ENCODE assay signal across 8 mouse cellular contexts in the genomic region with DNA sequence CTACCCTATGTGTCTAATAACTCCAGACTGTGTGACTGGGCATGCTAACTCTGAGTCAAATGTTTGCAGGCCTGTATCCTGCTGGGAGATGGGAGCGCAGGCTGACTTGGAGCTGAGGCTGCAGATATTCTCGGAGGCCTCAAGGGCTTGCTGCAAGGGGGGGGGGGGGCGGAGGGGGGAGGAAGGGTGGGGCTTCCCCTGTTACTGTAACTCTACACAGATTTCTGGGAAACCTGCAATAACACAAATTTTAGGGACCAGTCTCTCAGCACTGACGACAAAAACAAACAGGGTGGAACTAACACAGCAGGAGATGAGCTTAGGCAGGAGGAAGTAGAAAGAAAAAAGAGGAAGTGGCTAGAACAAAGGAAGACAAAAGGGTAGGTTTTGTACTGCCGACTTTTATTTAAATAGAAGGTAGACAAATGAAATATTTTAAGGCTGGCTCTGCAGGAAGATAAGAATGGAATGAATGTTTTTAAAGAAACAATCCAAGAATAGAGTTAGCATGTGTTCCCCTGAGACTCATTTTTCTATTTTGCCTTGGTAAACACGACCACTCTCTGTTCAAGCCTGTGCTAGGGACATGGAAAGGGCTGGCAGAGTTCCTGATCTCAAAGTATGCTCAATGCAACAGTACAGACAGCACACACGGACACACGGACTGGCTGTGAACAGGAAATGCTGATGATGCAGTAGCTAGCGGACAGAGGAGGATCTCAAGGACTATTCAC. TPM values are rescaled to one million over a fixed set of nuclear protein-coding genes. Genes with fewer than 3 reads are reported as not detected.
DNase-seq lines count a peak whose midpoint lies in the region; ATAC-seq and TF ChIP-seq lines count a peak whose summit lies in the region.

No protein-coding gene starts in this region.

- no peak for ATAC-seq in hindbrain, embryonic 11.5 days (ENCODE audit: low FRiP score)
- ATAC-seq in forebrain, postnatal 0 days, result peak; percentile 32; the same call in 1 of the 2 replicates
- ATAC-seq in cerebellum, adult (ENCODE audit: insufficient number of reproducible peaks, low FRiP score, low TSS enrichment), result no peak

- no peaks in the 10 kb centered on the region for H3K36me3 ChIP-seq in hindbrain, embryonic 10.5 days
- H3K36me3 ChIP-seq in hindbrain, embryonic 11.5 days (ENCODE audit: control insufficient read depth, insufficient read depth, low read length), result no peaks in the 10 kb centered on the region
- no peaks in the 10 kb centered on the region for H3K36me3 ChIP-seq in CH12.LX (replicated peaks in 1 of 2; ENCODE audit: control insufficient read depth in 1 of 2, insufficient read depth in 1 of 2, low read length in 1 of 2)
- H3K36me3 ChIP-seq in forebrain, postnatal 0 days (ENCODE audit: insufficient read depth), result no peaks in the 10 kb centered on the region
- H3K36me3 ChIP-seq in small intestine, adult 2 months (ENCODE audit: control insufficient read depth, insufficient read depth, low read length), result no peaks in the 10 kb centered on the region

- 0 out of 2 replicates have a peak, but pooled peaks cover 7% of the 10 kb centered on the region for H3K4me1 ChIP-seq in hindbrain, embryonic 10.5 days (replicated peaks)
- no peaks in the 10 kb centered on the region for H3K4me1 ChIP-seq in hindbrain, embryonic 11.5 days (replicated peaks; ENCODE audit: control insufficient read depth, insufficient read depth, low read length)
- peaks cover 10 to 33% of the 10 kb centered on the region in 2 experiments for H3K4me1 ChIP-seq in CH12.LX (ENCODE audit: control insufficient read depth in 1 of 2, insufficient read depth in 2 of 2)
- H3K4me1 ChIP-seq in forebrain, postnatal 0 days (ENCODE audit: insufficient read depth), result no peaks in the 10 kb centered on the region
- H3K4me1 ChIP-seq in small intestine, adult 2 months (ENCODE audit: control insufficient read depth, insufficient read depth, insufficient read length, low read length), result peaks cover 22% of the 10 kb centered on the region

- DNase-seq in hindbrain, embryonic 10.5 days (ENCODE audit: low spot score), result no peak
- DNase-seq in hindbrain, embryonic 11.5 days (ENCODE audit: low spot score), result no peak
- DNase-seq in CH12.LX (ENCODE audit: extremely low read depth), result peak; percentile 76
- no peak for DNase-seq in forebrain, postnatal 0 days
- DNase-seq in kidney, postnatal 25 days, result peak; percentile 39 to 72
- no peak for DNase-seq in spleen, adult 12 weeks (ENCODE audit: low spot score)

- TF ChIP-seq RAD21 in CH12.LX (IDR thresholded peaks at IDR 0.05; ENCODE audit: low read depth, low read length), result no peak

- 56% methylated on average over 9 of the region's 9 CpGs for WGBS in hindbrain, embryonic 10.5 days
- 47% methylated on average over 8 of the region's 9 CpGs for WGBS in hindbrain, embryonic 11.5 days
- 47% methylated on average over 8 of the region's 9 CpGs for WGBS in forebrain, postnatal 0 days
- WGBS in small intestine, adult 2 months, result 24% methylated on average over 9 of the region's 9 CpGs

- no peaks in the 10 kb centered on the region for H3K79me2 ChIP-seq in CH12.LX (replicated peaks; ENCODE audit: control insufficient read depth, extremely low read depth, insufficient read depth, poor library complexity, severe bottlenecking)

- no peak overlapping the region for H3K4me3 ChIP-seq in hindbrain, embryonic 10.5 days
- no peak overlapping the region for H3K4me3 ChIP-seq in hindbrain, embryonic 11.5 days (ENCODE audit: low read depth, low read length)
- peak overlapping the region in 1 of 3 experiments; percentile 12 for H3K4me3 ChIP-seq in CH12.LX (replicated peaks in 1 of 3; ENCODE audit: low read depth in 2 of 3, low read length in 2 of 3, poor library complexity in 1 of 3)
- no peak overlapping the region for H3K4me3 ChIP-seq in forebrain, postnatal 0 days (ENCODE audit: low read depth, low read length)
- no peak overlapping the region for H3K4me3 ChIP-seq in small intestine, adult 2 months (ENCODE audit: low read depth, low read length)

- TF ChIP-seq CTCF in CH12.LX (conservative IDR thresholded peaks at IDR 0.05 in 1 of 2, IDR thresholded peaks at IDR 0.05 in 1 of 2; ENCODE audit: low read depth in 2 of 2, low read length in 2 of 2), result no peak
- TF ChIP-seq CTCF in forebrain, postnatal 0 days (IDR thresholded peaks at IDR 0.05; ENCODE audit: low read depth), result no peak
- no peak for TF ChIP-seq CTCF in small intestine, adult 2 months (IDR thresholded peaks at IDR 0.05; ENCODE audit: extremely low read depth, insufficient read length, insufficient replicate concordance, low read depth, low read length)

- H3K9ac ChIP-seq in hindbrain, embryonic 11.5 days (ENCODE audit: low read depth, low read length), result no peak overlapping the region
- peak overlapping the region; percentile 8; the same call in 1 of the 2 replicates for H3K9ac ChIP-seq in CH12.LX (ENCODE audit: insufficient read depth, low read depth)
- no peak overlapping the region for H3K9ac ChIP-seq in forebrain, postnatal 0 days

- peak; percentile 76 for TF ChIP-seq EP300 in CH12.LX (IDR thresholded peaks at IDR 0.05; ENCODE audit: low read length)

- no peaks in the 10 kb centered on the region for H3K9me3 ChIP-seq in hindbrain, embryonic 10.5 days
- H3K9me3 ChIP-seq in hindbrain, embryonic 11.5 days (ENCODE audit: control insufficient read depth, low read length), result no peaks in the 10 kb centered on the region
- H3K9me3 ChIP-seq in CH12.LX (replicated peaks; ENCODE audit: low read length), result no peaks in the 10 kb centered on the region
- H3K9me3 ChIP-seq in forebrain, postnatal 0 days (ENCODE audit: low read length), result no peaks in the 10 kb centered on the region

- peak; percentile 38; the same call in 1 of the 2 replicates for TF ChIP-seq POLR2A in CH12.LX (IDR thresholded peaks at IDR 0.05; ENCODE audit: low read depth, low read length)
- TF ChIP-seq POLR2A in small intestine, adult 2 months (IDR thresholded peaks at IDR 0.05; ENCODE audit: low read depth, low read length), result no peak

- 0 out of 2 replicates have a peak overlapping the region, but pooled peaks have one; percentile 30 for H3K27ac ChIP-seq in hindbrain, embryonic 10.5 days
- H3K27ac ChIP-seq in hindbrain, embryonic 11.5 days (ENCODE audit: low read depth, low read length), result no peak overlapping the region
- peak overlapping the region; percentile 78 for H3K27ac ChIP-seq in CH12.LX (ENCODE audit: insufficient read depth, low read depth)
- H3K27ac ChIP-seq in forebrain, postnatal 0 days (ENCODE audit: low read depth, low read length), result 0 out of 2 replicates have a peak overlapping the region, but pooled peaks have one; percentile 29
- peak overlapping the region; percentile 52 for H3K27ac ChIP-seq in small intestine, adult 2 months (ENCODE audit: insufficient read depth, low read depth, low read length)

- H3K27me3 ChIP-seq in hindbrain, embryonic 10.5 days (ENCODE audit: insufficient read depth, poor library complexity, severe bottlenecking), result no peaks in the 10 kb centered on the region
- H3K27me3 ChIP-seq in hindbrain, embryonic 11.5 days (ENCODE audit: control insufficient read depth, insufficient read depth, low read length), result no peaks in the 10 kb centered on the region
- no peaks in the 10 kb centered on the region for H3K27me3 ChIP-seq in CH12.LX (replicated peaks)
- no peaks in the 10 kb centered on the region for H3K27me3 ChIP-seq in forebrain, postnatal 0 days (ENCODE audit: insufficient read depth, low read length)
- H3K27me3 ChIP-seq in small intestine, adult 2 months (ENCODE audit: control insufficient read depth, insufficient read depth, low read length), result no peaks in the 10 kb centered on the region

- in situ Hi-C loops in CH12.LX (cut with MboI; ENCODE audit: low pct_ligation_motif_present, low pct_unique_long_range_greater_than_20kb, low sequenced_read_pairs), result loop anchor here (25.0 kb wide), 1 partner anchor 414 kb away; a partner anchor contains a TSS

- dilution Hi-C loops in CH12.LX (cut with MboI; ENCODE audit: extremely low pct_ligation_motif_present, extremely low pct_unique_long_range_greater_than_20kb, low sequenced_read_pairs), result no loop called here

- H3K4me2 ChIP-seq in hindbrain, embryonic 11.5 days (replicated peaks; ENCODE audit: low read depth, low read length), result no peak overlapping the region
- H3K4me2 ChIP-seq in CH12.LX (ENCODE audit: insufficient read depth, low read depth, poor library complexity, severe bottlenecking), result peak overlapping the region; percentile 9; the same call in 1 of the 2 replicates
- H3K4me2 ChIP-seq in forebrain, postnatal 0 days (ENCODE audit: low read depth), result no peak overlapping the region

TF ChIP-seq in CH12.LX, 34 proteins besides CTCF, POLR2A, EP300 and RAD21:
- TF ChIP-seq ELF1 (IDR thresholded peaks at IDR 0.05; ENCODE audit: low read depth, low read length), result peak; percentile 64; the same call in 1 of the 2 replicates
- TF ChIP-seq HCFC1 (IDR thresholded peaks at IDR 0.05; ENCODE audit: low read depth, low read length), result peak; percentile 46
- TF ChIP-seq NRF1 (IDR thresholded peaks at IDR 0.05; ENCODE audit: low read depth, low read length), result no peak
- TF ChIP-seq TBP (conservative IDR thresholded peaks at IDR 0.05; ENCODE audit: low read depth, low read length), result peak; percentile 63
- peak; percentile 65 for TF ChIP-seq IRF4 (IDR thresholded peaks at IDR 0.05; ENCODE audit: low read depth, low read length)
- peak; percentile 45; the same call in 1 of the 2 replicates for TF ChIP-seq MAFK (IDR thresholded peaks at IDR 0.05; ENCODE audit: insufficient replicate concordance, low read length)
- no peak for TF ChIP-seq BHLHE40 (IDR thresholded peaks at IDR 0.05; ENCODE audit: low read depth, low read length)
- no peak for TF ChIP-seq MXI1 (IDR thresholded peaks at IDR 0.05; ENCODE audit: low read depth, low read length)
- TF ChIP-seq ETS1 (conservative IDR thresholded peaks at IDR 0.05; ENCODE audit: low read depth, low read length), result 0 out of 2 replicates have a peak, but pooled peaks have one; percentile 38

RNA-seq across cellular contexts. Expression of a gene that starts 42.4 kb away (rescaled TPM):
- 68.3 and 81.1 TPM in 2 replicates for polyA plus RNA-seq in hindbrain, embryonic 10.5 days (2016; fragmentation: Nextera tagmentation; extraction: Ambion mirVana)
- polyA plus RNA-seq in hindbrain, embryonic 11.5 days (2014; fragmentation: Nextera tagmentation; extraction: Ambion mirVana), result 74.3 and 80.5 TPM in 2 replicates
- total RNA-seq in CH12.LX (2012; rRNA removed) (108 and 138 TPM in 2 replicates), CH12.LX (2014; rRNA removed) (143 and 161 TPM in 2 replicates)
- polyA plus RNA-seq in CH12.LX (2012; ENCODE audit: insufficient read length, low read depth), result 242 and 267 TPM in 2 replicates
- total RNA-seq in forebrain, postnatal 0 days (2014; rRNA removed), result 22.2 and 28.5 TPM in 2 replicates
- 18.1 and 20.7 TPM in 2 replicates for polyA plus RNA-seq in forebrain, postnatal 0 days (2015; fragmentation: Nextera tagmentation; extraction: Ambion mirVana)
- 3.1 and 17.0 TPM in 2 replicates for polyA plus RNA-seq in small intestine, adult 2 months (2012; rRNA removed)

Comparison
In these comparisons a context has a peak if more than half of its experiments do, and no peak if none do; other contexts are left out.
1. DNase-seq: peak in CH12.LX (single experiment) and kidney, postnatal 25 days (2 of 2); none in hindbrain, embryonic 10.5 days (single experiment), hindbrain, embryonic 11.5 days (single experiment), forebrain, postnatal 0 days (single experiment) and spleen, adult 12 weeks (single experiment).